In the genomic region with DNA sequence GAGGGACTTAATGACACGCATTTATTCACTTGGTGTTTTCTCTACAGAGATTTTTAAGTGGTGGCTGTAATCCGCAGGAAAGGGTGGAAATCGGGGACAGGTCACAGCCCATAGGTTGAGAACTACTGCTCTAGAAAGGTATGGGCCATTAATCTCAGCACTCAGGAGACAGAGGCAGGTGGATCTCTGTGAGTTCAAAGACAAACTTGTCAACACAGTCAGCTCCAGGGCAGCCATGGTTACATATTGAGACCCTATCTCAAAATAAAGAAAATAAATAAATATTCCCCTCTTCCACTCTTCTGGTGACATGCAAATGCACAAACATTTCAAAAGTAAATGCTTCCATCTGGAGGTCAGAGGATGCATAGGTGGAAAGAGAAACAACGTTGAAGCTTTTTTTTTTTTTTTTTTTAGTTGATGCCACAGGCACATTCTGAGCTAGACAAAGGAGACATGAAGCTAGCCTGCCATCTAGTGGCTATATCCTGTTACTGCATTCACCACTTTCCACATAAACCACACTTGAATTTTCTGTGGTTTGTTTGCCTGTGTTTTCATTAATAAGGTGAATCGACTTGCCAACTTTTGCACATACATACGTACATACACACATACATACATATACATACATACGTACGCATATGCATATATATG, we compare ENCODE assay signal across 9 mouse cellular contexts. TPM values are rescaled to one million over a fixed set of nuclear protein-coding genes. Genes with fewer than 3 reads are reported as not detected.
DNase-seq lines count a peak whose midpoint lies in the region; ATAC-seq and TF ChIP-seq lines count a peak whose summit lies in the region.
"Had no signal": no experiment of that assay in that cellular context is flagged by ENCODE, and none has a peak within 500 bp of the region (broad histone marks: within the 10 kb centered on the region; RNA-seq: fewer than 3 reads in every experiment).

No protein-coding gene starts in this region.

- no peak overlapping the region for H3K4me2 ChIP-seq in kidney, embryonic 14.5 days (replicated peaks; ENCODE audit: low read depth, low read length)
- no peak overlapping the region for H3K4me2 ChIP-seq in hindbrain, postnatal 0 days (ENCODE audit: low read depth, low read length)
- H3K4me2 ChIP-seq in liver, embryonic 13.5 days = peak overlapping the region; percentile 40
- no peak overlapping the region for H3K4me2 ChIP-seq in neural tube, embryonic 13.5 days

- peak; percentile 92 for TF ChIP-seq CTCF in hindbrain, postnatal 0 days (IDR thresholded peaks at IDR 0.05; ENCODE audit: low read depth)

- no peaks in the 10 kb centered on the region for H3K9me3 ChIP-seq in kidney, embryonic 14.5 days (ENCODE audit: control insufficient read depth, low read length)
- no peaks in the 10 kb centered on the region for H3K9me3 ChIP-seq in hindbrain, postnatal 0 days (ENCODE audit: low read length)
- H3K9me3 ChIP-seq in liver, embryonic 13.5 days (replicated peaks) = no peaks in the 10 kb centered on the region
- H3K9me3 ChIP-seq in neural tube, embryonic 13.5 days = no peaks in the 10 kb centered on the region

- H3K4me1 ChIP-seq in kidney, embryonic 14.5 days (ENCODE audit: control insufficient read depth, insufficient read depth, low read length) = no peaks in the 10 kb centered on the region
- no peaks in the 10 kb centered on the region for H3K4me1 ChIP-seq in hindbrain, postnatal 0 days (ENCODE audit: insufficient read depth, low read length)
- peaks cover 12% of the 10 kb centered on the region for H3K4me1 ChIP-seq in liver, embryonic 13.5 days (replicated peaks)
- H3K4me1 ChIP-seq in neural tube, embryonic 13.5 days (replicated peaks) = no peaks in the 10 kb centered on the region

- H3K36me3 ChIP-seq in kidney, embryonic 14.5 days (ENCODE audit: control insufficient read depth, insufficient read depth, low read length) = no peaks in the 10 kb centered on the region
- H3K36me3 ChIP-seq in hindbrain, postnatal 0 days (ENCODE audit: insufficient read depth, low read length) = no peaks in the 10 kb centered on the region
- no peaks in the 10 kb centered on the region for H3K36me3 ChIP-seq in liver, embryonic 13.5 days
- no peaks in the 10 kb centered on the region for H3K36me3 ChIP-seq in neural tube, embryonic 13.5 days

- H3K27me3 ChIP-seq in kidney, embryonic 14.5 days (ENCODE audit: control insufficient read depth, insufficient read depth, low read length) = no peaks in the 10 kb centered on the region
- no peaks in the 10 kb centered on the region for H3K27me3 ChIP-seq in hindbrain, postnatal 0 days (ENCODE audit: insufficient read depth, low read length)
- peaks cover 9% of the 10 kb centered on the region for H3K27me3 ChIP-seq in liver, embryonic 13.5 days
- no peaks in the 10 kb centered on the region for H3K27me3 ChIP-seq in neural tube, embryonic 13.5 days

- no peak for ATAC-seq in kidney, embryonic 14.5 days (ENCODE audit: low FRiP score, low TSS enrichment)
- peak; percentile 85 for ATAC-seq in common myeloid progenitor, adult 5-6 weeks (replicated peaks; ENCODE audit: low read depth, poor library complexity, severe bottlenecking)
- peak; percentile 70 for ATAC-seq in hindbrain, postnatal 0 days
- peak; percentile 37; the same call in 1 of the 2 replicates for ATAC-seq in liver, embryonic 13.5 days (ENCODE audit: low read depth)
- peak; percentile 36; the same call in 1 of the 2 replicates for ATAC-seq in neural tube, embryonic 13.5 days (ENCODE audit: low read depth)

- DNase-seq in kidney, adult 8-10 months = peak; percentile 31 to 59
- DNase-seq in MN1 (ENCODE audit: low spot score) = peak; percentile 88
- peak; percentile 87 for DNase-seq in hindbrain, postnatal 0 days (ENCODE audit: low spot score)
- DNase-seq in liver, embryonic 13.5 days = peak; percentile 49
- DNase-seq in urinary bladder, postnatal 25 days (ENCODE audit: low spot score) = no peak

- H3K4me3 ChIP-seq in kidney, embryonic 14.5 days (ENCODE audit: low read length) = no peak overlapping the region
- H3K4me3 ChIP-seq in hindbrain, postnatal 0 days (ENCODE audit: low read length) = no peak overlapping the region
- no peak overlapping the region for H3K4me3 ChIP-seq in liver, embryonic 13.5 days (replicated peaks)
- no peak overlapping the region for H3K4me3 ChIP-seq in neural tube, embryonic 13.5 days

- no peak overlapping the region for H3K27ac ChIP-seq in kidney, embryonic 14.5 days (ENCODE audit: low read depth, low read length)
- no peak overlapping the region for H3K27ac ChIP-seq in hindbrain, postnatal 0 days
- H3K27ac ChIP-seq in liver, embryonic 13.5 days = no peak overlapping the region
- no peak overlapping the region for H3K27ac ChIP-seq in neural tube, embryonic 13.5 days (replicated peaks)

- H3K9ac ChIP-seq in kidney, embryonic 14.5 days (ENCODE audit: low read depth, low read length) = no peak overlapping the region
- no peak overlapping the region for H3K9ac ChIP-seq in hindbrain, postnatal 0 days (replicated peaks; ENCODE audit: low read length)
- H3K9ac ChIP-seq in liver, embryonic 13.5 days = no peak overlapping the region
- no peak overlapping the region; the same call in 1 of the 2 replicates for H3K9ac ChIP-seq in neural tube, embryonic 13.5 days

- WGBS in kidney, embryonic 14.5 days = 39% methylated on average over 8 of the region's 8 CpGs
- 38% methylated on average over 8 of the region's 8 CpGs for WGBS in hindbrain, postnatal 0 days
- 28% methylated on average over 8 of the region's 8 CpGs for WGBS in liver, embryonic 13.5 days (ENCODE audit: insufficient replicate concordance)
- WGBS in neural tube, embryonic 13.5 days = 38% methylated on average over 8 of the region's 8 CpGs

RNA-seq across cellular contexts. Expression of gene Tectb, which starts 26.1 kb away (rescaled TPM):
- not detected in 2 replicates for polyA plus RNA-seq in kidney, embryonic 14.5 days (2014; fragmentation: Nextera tagmentation; extraction: Ambion mirVana)
- not detected in 2 replicates for total RNA-seq in common myeloid progenitor, adult 5-6 weeks (2017)
- total RNA-seq in hindbrain, postnatal 0 days (2014; rRNA removed) = 0.10 TPM in 1 of 2 replicates, not detected in the other
- polyA plus RNA-seq in hindbrain, postnatal 0 days (2015; fragmentation: Nextera tagmentation; extraction: Ambion mirVana) = 0.10 and 0.13 TPM in 2 replicates
- not detected in 2 replicates for polyA plus RNA-seq in liver, embryonic 13.5 days (2015; fragmentation: Nextera tagmentation; extraction: Ambion mirVana)
- polyA plus RNA-seq in neural tube, embryonic 13.5 days (2015; fragmentation: Nextera tagmentation; extraction: Ambion mirVana) = 0.27 and 0.29 TPM in 2 replicates
- polyA plus RNA-seq: erythroblast, embryonic 14.5 days had no signal

RNA-seq across cellular contexts. Expression of gene Gucy2g, which starts 34.4 kb away (rescaled TPM):
- 0.05 TPM in 1 of 2 replicates, not detected in the other for polyA plus RNA-seq in kidney, embryonic 14.5 days (2014; fragmentation: Nextera tagmentation; extraction: Ambion mirVana)
- total RNA-seq in common myeloid progenitor, adult 5-6 weeks (2017) = 0.05 TPM in 1 of 2 replicates, not detected in the other
- not detected in 2 replicates for total RNA-seq in hindbrain, postnatal 0 days (2014; rRNA removed)
- polyA plus RNA-seq in hindbrain, postnatal 0 days (2015; fragmentation: Nextera tagmentation; extraction: Ambion mirVana) = 0.09 and 0.10 TPM in 2 replicates
- polyA plus RNA-seq in liver, embryonic 13.5 days (2015; fragmentation: Nextera tagmentation; extraction: Ambion mirVana) = not detected in 2 replicates
- not detected in 2 replicates for polyA plus RNA-seq in neural tube, embryonic 13.5 days (2015; fragmentation: Nextera tagmentation; extraction: Ambion mirVana)
- polyA plus RNA-seq: erythroblast, embryonic 14.5 days had no signal

RNA-seq across cellular contexts. Expression of gene Acsl5, which starts 45.1 kb away (rescaled TPM):
- polyA plus RNA-seq in kidney, embryonic 14.5 days (2014; fragmentation: Nextera tagmentation; extraction: Ambion mirVana) = 26.3 and 38.1 TPM in 2 replicates
- total RNA-seq in common myeloid progenitor, adult 5-6 weeks (2017) = 149 and 265 TPM in 2 replicates
- 12.3 and 13.2 TPM in 2 replicates for total RNA-seq in hindbrain, postnatal 0 days (2014; rRNA removed)
- 15.6 and 19.1 TPM in 2 replicates for polyA plus RNA-seq in hindbrain, postnatal 0 days (2015; fragmentation: Nextera tagmentation; extraction: Ambion mirVana)
- polyA plus RNA-seq in liver, embryonic 13.5 days (2015; fragmentation: Nextera tagmentation; extraction: Ambion mirVana) = 116 and 134 TPM in 2 replicates
- 17.1 and 24.2 TPM in 2 replicates for polyA plus RNA-seq in neural tube, embryonic 13.5 days (2015; fragmentation: Nextera tagmentation; extraction: Ambion mirVana)
